Mouse (Mus musculus) megakaryocyte, embryonic 14.5 days (primary cell): ENCODE data around the gene Hp1bp3.

Experiments
- FLI1 ChIP-seq: IDR thresholded peaks from 2 replicates; pipeline ENCODE4 v1.6.1; 2012; ENCODE audit warnings: low read length, inconsistent platforms, mixed read lengths
- GATA1 ChIP-seq: IDR thresholded peaks from 3 replicates; pipeline ENCODE4 v1.6.1; 2012; ENCODE audit warnings: mixed read lengths, low read length, inconsistent platforms, borderline replicate concordance

DNA sequence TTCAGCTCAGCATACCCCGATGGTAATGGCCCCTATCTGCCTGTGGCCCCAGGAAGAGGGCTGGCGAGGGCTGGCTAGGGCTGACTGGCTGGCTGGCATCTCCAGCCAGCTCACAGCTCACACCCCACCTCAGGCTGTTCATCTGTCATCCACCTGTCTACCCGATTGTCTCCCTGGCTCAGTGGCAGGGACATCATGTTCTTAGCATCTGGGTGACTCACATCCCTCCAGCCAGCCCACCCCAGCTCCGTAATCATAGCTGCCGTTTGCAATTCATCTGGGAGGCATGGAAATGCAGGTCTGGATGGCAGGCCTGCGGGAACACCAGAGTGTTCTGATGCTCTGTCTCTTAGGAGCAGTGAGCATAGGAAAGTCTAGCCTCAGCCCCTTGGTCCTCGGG is 62.2 kb downstream of the Hp1bp3 start:
- no peak for TF ChIP-seq GATA1
- no peak for TF ChIP-seq FLI1
